Mouse (Mus musculus): Measurements from ENCODE around the gene Vps39.
A peak's percentile ranks its signal among the peaks of the same experiment; 100 is the strongest.

The Vps39 gene

DNA sequence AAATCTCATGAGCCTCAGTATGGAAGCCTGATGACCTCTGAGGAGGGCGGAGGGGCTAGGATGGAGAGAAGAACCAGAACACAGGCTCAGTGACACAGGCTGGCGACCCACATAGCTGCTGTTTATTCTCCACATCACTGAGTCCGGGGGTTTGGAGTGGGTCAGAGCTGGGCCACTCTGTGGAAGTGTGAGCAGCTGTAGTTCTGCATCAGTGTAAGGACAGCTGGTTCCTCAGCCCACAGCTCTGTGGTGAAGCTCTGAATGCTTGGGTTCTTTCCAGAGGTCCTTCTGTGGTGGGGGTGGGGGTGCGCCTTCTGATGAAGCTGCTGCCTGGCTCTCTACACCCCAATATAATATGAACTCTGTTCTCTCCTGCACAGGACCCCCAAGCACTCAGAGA, 53.1 kb downstream of the Vps39 start:
- no peak for DNase-seq (ENCODE audit: low read depth, low spot score)

DNA sequence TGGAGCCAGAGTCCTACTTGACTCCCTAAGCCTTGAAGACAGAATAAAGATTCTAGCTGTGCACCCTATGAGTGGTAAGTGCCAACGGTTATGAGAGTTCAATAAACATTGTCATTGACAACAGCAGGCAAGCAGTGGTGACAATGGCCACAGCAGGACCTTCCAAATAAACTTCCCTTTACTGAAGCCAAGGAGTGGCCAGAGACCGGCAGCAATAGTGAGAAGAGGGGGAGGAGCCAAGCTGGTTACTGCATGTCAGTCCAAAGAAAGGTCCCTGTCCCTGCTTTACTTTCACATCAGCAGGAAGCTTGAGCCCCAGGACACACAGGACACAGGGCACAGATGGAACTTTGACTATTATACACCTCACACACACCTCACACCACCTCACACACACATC, 56.8 kb downstream of the Vps39 start:
- DNase-seq (ENCODE audit: low read depth, low spot score) = no peak

DNA sequence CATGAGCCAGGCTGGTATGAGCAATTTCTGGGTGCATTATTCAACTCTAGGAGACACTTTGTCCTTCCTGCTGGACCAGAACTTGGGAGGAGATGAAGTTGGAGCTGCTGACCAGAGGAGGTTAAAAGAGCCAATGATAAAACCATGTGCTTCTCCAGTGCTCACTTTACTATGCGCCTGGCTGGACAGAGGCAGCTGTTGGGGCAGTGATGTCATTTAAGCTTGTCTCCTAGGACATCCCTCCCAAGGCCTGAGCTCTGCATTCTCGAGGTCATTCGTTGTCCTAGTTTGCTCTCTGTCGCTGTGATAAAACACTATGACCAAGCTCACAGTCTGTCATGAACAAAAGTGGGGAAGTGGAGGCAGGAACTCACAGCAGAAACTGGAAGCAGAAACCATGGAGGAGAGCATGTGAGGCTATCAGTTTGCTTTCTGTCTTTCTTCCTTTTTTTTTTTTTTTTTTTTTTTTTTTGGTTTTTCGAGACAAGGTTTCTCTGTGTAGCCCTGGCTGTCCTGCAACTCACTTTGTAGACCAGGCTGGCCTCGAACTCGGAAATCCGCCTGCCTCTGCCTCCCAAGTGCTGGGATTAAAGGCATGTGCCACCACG, 61.4 kb downstream of the Vps39 start:
- no peak for DNase-seq (ENCODE audit: low read depth, low spot score)

DNA sequence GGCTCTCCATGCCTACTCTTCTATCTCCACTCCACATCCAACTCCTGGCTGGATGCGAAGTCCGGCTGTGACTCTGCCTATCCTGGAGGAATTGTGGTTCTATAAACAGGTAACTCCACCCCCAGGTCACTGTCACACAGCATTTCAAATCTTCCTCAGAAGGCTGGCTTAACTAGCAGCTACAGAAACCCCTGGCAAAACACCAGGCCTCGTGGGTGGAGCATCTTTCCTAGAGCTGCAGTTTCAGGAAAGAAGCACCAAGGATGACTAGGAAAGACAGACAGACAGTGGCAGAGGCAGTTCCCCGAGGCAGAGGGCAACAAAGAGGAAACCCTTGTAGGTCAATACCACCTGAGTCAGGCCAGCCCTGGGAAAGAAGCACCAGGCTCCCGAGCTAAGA, 63.9 kb downstream of the Vps39 start, which contains the start of gene Pla2g4d:
Gene Pla2g4d (minus strand): TSS at position 203 of the 400 bp plus-strand sequence.
- no peak for DNase-seq (ENCODE audit: low read depth, low spot score)

DNA sequence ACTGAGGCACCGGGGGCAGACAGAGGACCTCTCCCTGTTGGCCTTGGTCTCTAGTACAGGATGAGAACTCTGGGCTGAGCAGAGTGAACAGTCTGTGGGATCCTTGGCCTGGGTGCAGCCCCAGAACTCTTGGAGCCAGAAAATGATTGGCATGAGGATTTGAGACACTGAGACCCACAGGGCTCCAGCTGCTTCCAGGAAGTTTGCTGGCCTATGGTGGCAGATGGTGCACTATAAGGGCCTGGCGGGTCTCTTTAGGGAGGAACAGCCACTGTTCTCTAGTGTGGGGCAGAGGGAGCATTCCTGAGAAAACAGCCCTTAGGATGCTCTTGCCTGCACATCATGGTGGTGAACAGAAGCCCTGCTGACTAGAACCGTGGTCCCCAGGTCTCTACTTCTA, 64.5 kb downstream of the Vps39 start:
- DNase-seq (ENCODE audit: low read depth, low spot score) = no peak

DNA sequence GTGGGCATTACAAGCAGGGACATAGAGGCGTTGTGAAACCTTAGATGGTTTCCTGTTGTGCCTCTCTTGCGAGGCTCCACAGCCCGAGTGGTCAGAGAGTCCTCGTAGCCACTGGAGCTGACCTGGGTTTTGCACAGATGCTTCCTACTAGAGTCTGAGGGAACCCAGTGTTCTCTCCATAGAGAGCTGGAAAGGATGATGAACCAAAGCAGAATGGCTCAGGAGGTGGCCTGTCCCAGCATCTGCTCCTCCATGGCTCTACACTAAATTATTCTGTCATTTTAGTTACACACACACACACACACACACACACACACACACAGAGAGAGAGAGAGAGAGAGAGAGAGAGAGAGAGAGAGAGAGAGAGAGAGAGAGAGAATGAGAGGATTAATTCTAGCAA, 67.3 kb downstream of the Vps39 start:
- DNase-seq (ENCODE audit: low read depth, low spot score) = no peak

DNA sequence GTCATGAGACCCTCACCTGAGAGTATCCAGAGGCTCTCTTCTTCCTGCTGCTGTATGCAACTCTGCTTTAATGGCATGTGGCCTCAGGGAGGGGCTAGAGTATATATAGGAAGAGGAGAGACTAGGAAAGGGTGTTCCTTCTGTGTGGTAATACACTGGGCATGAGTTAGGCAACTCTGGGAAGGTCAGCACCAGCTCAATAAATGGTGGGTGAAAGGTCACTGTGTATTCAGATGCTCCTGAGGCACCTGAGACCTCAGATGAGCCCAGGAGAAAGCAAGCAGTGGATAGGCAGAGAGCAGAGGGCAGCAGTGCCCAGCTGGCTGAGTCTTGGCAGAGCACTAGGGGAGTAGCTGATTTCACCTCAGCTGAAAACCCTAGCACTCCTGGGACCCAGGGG, 68.2 kb downstream of the Vps39 start:
- no peak for DNase-seq (ENCODE audit: low read depth, low spot score)

DNA sequence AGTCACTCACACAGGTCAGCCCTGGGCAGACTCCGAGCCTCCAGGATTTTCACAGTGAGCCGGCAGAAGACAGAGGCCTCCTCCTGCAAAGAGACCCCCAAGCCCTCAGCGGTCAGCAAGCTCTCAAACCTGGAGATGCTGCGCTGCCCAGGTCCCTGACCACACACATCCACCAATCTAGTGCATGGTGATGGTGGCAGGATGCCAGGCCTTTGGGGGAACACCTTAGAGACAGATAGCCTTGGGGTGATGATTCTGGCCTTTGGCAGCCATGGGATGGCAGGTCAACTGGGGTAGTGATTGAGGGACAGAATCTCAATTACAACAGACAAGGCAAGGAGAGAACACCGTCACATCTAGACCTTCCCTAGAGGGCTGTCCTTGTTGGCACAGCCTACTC, 68.8 kb downstream of the Vps39 start:
- DNase-seq (ENCODE audit: low read depth, low spot score) = no peak

DNA sequence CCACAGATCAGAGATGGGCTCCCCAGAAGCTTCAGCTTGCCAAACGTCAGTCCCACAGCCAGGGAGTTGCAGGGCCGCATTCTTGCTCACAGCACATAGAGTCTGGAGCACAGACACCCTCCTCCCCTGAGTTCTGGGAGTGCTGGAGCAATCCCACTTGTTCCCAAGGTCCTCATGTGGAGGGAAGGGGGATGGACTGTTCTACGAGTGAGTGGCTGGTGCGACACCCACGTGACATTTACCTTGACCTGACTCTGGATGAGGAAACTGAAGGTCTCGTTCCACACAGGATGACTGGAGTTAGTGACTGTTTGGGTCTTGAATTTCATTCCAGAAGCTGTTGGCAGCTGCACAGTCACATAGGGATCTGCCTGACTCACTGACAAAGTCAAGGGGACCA, 69.4 kb downstream of the Vps39 start:
- no peak for DNase-seq (ENCODE audit: low read depth, low spot score)

DNA sequence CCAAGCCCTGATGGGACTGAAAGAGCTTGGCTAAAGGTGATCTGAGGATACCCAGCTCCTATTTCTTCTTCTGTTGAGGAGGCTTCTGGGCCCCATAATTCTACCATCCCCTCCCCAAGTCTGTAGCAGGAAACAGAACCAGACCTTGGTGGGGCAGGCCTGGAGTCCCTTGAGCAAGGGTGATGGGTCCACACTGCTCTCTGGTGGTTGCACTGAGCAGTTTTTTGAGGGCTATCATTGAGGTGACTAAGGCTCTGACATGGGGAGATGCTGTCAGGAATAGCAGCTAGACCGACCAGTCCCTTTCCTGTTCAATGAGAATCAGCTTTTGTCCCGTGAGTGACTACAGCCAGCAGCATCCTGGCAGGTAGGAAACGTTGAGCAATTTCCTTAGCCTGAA, 71.7 kb downstream of the Vps39 start:
- DNase-seq (ENCODE audit: low read depth, low spot score) = no peak

DNA sequence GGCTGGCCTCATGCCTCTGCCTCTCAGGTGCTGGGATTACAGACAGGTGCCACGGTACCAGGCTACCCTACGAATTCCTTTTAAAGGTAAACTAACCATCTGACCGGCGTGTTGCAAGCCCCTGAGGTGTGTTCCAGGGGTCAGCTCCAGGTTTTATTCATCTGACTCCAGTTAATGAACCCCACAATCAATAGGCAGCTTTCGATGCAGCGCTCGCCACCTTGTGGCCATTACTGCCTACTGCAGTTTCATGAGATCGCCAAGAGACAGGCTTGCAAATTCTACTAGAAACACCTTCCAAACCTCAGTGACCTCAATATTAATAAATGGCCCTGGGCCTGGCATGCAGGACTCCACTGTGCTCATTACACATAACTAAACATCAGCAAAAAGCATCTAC, 73.0 kb downstream of the Vps39 start:
- DNase-seq (ENCODE audit: low read depth, low spot score) = peak; percentile 63

DNA sequence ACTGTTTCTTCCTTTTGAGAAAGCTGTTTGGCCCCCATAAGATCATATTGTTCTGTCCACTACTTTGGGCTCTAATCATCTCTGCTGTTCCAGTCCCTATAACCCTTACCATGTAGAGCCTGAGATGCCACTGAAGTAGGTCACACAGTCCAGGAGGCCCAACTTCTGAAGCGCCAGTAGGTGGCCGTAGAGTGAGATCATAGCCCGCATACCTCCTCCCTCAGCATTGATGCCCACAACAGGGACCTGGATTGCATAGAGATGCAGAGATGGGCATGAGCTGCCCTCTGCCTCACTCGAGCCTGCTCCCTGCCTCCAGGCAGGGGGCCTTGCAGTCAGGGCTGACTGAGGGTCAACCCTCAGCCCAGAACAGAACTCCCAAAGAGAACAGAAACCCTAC, 76.0 kb downstream of the Vps39 start:
- DNase-seq (ENCODE audit: low read depth, low spot score) = no peak

DNA sequence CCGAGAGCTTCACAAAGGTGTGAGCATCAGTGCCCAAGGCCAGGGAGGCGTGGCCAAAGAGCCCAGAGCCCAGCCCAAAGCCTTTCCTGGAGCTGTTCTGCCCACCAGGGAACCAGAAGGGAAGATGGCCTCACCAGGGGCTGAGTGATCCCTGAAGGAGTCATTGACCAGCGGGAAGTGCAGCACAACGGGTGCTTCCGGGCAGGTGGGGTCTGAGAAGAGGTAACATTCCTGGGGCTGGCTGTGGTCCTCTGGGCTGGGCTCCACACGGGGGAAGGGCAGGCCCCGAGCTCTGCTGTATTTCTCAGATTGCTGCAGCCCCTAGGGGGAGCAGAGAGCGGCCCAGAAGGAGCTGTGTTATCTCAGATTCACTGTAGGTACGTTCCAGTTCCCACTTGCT, 84.3 kb downstream of the Vps39 start:
- DNase-seq (ENCODE audit: low read depth, low spot score) = peak; percentile 87
